Mouse (Mus musculus) WW6 (cell line): ENCODE measurements at regions not wholly inside any gene's neighbourhood (a gene's known extent, or its start where the extent isn't known, plus 50 kb on each side); places are given as distances from the start of the nearest gene placed in this dataset.

Experiments
- DNase-seq: peaks from one replicate; pipeline ENCODE4 v3.0.0-alpha.2; 2013; ENCODE audit warnings: low read depth, low spot score

DNA sequence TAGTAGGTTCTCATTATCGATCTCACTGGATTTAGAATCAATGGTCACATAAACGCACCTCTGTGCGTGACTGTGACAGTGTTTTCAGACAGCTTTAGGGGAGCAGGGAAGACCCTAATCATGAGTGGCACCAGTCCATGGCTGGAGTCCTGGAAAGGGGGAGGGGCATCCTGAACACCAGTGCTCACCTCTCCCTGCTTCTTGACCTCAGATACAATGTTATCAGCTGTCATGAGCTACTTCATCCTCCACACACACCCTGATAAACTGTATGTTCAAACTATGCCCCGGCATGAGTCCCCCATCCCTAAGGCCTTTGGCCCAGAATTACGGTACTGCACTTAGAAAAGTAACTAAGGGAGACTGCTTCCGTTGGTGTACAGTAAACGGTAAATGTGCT is 272.2 kb upstream of the Spred2 start:
- DNase-seq: no peak

GRCm38 (mm10) chr11:19659511-19659910 is 264.7 kb upstream of the Spred2 start:
- DNase-seq: no peak

DNA sequence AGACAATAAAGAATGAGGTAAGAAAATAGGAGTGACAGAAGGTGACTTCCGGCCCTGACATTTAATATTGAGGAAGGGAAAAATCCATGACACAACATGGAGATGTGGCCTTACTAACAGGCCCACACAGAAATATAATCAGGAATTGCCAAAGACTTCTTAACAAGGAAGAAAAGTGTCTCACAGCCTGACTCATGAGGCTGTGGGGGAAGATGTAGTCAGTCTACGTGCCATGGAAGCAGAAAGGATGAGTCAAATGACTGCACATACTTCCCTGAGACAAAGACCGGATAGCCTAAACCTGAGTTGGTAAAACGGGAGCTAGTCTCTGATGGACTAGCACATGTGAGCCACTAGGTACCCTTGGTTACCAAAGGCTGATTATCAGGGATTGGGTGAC is 257.4 kb upstream of the Spred2 start:
- DNase-seq: no peak

DNA sequence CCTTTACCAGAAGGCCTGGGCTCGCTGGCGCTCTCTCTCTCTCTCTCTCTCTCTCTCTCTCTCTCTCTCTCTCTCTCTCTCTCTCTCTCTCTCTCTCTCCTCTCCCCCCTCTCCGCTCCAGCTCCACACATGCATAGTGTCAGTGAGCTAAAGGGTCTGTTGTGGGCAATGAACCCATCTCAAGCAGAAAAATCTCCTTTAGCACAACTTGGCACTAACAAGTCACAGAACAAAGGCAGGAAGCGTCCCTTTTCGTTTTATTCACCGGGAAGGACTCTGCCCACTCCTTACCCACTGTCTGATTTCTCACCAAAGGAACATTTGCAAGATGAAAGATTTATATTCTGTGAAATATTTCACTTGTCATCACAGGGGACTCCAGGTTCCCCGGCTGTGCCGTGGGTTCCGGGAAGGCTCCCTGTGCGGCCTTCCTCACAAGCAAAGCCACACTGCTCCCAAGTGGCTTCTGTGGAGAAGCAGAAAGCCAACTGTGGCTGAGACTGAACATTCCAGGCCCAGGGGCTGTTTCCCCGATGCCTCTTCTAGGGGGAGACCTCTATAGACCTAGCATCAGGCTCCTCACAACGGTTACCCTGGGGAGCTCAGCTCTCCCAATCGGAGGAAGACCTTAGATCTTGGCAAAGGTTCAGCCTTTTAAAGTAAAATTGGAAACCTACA is 253.2 kb upstream of the Spred2 start:
- DNase-seq: no peak

DNA sequence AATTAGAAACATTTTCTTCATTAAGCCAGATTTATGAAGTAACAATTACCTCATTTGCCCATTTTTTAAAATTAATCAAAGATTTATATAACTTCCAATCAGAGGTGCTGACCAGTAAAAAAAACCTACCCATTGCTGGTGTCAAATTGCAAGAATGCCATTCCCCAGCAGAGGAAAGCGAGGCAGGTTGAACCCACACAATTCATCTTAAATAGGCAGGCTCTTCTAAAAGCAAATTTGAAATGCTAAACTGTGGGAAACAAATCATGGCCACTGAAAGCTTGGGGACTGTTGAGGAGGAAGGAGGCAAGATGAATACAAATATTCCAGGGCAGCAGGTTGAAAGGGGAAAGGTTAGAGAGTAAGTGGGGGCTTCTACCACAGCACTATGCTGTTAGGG is 251.2 kb upstream of the Spred2 start:
- no peak for DNase-seq

DNA sequence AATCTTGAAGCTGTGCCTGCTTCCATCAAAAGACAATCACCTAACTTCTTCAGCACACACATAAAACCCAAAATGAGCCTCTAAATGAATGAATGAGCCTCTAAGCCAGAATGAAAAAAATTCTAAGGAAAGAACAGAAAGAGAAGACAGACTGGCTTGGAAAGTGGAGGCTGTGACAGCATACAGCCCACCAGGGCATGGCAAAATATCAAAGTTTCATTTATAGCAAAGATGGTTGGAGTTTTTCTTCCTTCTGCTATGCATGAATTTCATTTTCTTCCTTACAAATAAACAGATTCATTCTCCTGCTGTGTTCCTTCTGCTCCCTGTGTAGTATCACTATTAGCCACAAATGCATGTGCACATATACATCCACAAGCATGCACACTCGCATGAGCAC is 247.7 kb upstream of the Spred2 start:
- no peak for DNase-seq

DNA sequence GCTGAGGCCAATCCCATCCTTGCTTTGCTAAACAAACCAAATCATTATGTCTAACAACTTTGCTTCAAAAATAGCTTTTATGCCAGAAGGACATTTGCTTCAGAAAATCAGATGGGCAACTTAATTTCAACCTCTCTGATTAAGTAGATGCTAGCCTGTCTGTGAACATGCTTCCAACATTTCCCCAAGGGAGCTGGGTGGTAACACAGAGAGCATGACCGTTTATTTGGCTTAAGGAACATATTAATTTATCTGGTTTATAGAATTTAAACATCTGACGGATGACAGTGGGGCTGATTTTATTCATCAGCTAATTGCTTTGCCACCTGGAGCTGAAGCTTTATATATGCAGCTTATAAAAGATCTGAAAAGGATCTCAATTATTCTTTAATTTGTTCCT is 245.1 kb upstream of the Spred2 start:
- no peak for DNase-seq

DNA sequence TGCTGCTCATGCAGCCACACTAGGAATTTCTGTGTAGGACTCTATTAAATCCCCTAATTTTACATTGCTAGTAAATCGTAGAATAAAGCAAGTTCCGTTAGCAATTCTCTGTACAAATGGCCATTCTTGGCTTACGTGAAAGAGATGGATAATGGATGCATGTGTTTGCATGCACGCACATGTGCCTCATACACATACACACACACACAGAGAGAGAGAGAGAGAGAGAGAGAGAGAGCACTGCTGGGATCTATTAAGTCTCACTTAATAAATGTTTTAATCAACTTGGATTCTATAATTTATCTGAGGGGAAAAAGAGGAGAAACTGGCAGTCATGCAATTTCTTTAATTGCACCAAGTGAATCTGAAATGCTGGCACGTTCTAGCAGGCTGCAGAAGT is 244.5 kb upstream of the Spred2 start:
- DNase-seq: no peak

DNA sequence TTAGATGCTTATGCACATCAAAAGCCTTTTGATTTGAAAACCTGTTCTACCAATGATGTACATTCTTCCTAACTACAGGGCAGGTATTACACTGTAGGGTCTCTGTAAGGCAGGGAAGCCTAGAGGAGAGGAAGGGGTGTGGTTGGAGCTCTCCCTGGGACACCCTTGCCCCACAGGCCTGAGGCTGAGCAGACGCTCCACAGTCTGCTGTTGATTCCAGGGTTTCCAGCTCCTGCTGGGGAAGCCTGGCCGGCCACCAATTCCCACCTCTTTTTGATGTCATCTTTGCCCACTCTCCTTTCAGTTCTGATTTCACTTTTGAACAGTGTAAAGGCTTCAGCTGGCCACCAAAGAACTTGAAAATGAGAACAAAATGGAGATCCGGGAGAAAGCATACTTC is 223.0 kb upstream of the Spred2 start:
- no peak for DNase-seq

DNA sequence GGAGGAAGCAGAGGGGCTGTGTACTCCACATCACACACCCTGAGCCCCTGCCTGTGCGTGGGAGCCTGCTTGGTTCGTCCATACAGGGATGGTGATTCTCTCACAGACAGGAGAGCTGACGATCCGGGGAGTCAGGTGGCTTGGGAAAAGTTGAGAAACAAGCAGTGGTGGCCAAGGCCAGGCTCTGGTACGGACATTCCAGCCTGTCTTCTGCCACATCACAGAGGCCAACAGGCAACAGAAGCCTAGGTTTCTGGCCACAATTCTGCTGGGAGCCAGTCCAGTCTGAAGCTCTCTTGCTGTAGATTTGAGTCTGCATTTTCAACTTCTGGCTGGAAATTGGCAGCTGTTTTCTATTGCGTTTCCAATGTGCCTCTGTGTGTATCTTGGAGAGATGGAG is 215.4 kb upstream of the Spred2 start:
- no peak for DNase-seq

- DNase-seq: no peak
Observed at GRCm38 (mm10) chr11:19709337-19709736, 214.8 kb upstream of the Spred2 start.

DNA sequence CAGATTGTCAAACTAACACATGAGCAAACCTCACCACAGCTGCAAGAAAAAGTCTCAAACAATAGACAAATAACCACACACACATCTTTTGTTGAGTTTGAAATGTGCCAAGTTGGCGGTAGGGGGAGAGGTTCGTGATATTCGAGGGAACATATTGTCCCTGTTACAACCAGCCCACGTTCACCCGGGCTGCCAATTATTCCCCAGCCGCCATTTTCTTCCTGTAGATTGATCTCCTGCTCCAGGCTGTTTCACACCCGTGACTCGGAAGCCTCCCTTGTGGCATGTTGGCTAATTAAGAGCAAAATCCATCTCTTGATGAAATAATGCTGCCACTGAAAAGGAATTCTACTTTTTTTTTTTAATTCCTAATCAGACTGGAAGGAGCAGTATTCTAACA is 211.1 kb upstream of the Spred2 start:
- no peak for DNase-seq

GRCm38 (mm10) chr11:19713597-19713996 is 210.6 kb upstream of the Spred2 start:
- no peak for DNase-seq

GRCm38 (mm10) chr11:19714211-19714610 is 210.0 kb upstream of the Spred2 start:
- DNase-seq: no peak

DNA sequence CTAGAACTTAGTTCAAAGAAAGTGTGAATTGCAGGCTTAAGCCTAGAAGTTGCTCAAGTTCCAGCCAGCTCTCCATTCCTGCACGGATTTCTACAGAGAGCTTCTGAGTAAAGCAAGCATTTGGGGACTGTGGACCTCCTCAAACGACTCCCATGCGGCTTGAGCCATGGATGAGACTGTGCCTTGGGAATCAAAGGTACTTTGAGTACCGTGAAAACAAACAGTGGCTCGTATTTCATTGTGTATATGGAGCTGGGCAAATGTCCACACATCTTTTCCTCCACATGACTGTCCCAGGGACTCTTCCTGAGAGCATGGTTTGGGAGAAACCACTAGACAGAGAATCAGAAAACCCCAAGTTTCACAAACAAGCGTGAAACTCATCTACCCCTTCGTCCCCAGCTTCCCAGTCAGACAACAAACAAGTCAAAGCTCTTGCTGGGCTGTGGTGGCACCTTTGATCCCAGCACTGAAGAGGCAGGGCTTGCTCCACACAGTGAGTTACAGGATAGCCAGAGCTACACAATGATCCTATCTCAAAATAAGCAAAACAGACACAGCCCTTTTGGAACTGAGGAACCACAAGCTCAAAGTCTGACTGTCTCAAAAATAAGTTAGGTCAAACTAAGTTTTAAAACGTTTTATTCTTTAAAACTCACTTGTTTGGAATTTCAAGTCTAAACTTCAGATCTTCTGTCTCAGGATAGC is 209.1 kb upstream of the Spred2 start:
- DNase-seq: no peak

DNA sequence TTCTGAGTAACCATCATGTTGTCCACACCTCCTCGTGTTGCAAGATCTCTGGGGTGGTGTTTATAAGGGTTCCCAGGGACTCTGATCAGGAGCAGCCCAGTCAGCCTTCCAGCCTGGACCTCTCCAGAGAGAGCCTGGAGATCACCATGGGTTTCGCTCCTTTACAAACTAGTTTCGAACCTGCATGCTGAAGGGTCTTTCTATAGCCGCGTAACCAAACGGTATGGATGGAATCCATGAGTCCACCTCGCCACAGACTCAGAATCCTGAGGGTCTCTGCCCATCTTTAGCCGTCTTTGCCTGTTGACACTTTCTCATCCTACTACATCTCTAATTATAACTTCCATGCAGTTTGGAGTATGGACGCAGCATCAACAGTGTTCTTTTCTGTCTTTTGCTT is 206.0 kb upstream of the Spred2 start:
- DNase-seq: no peak

GRCm38 (mm10) chr11:19729031-19729430 is 195.1 kb upstream of the Spred2 start:
- no peak for DNase-seq

GRCm38 (mm10) chr11:19730747-19731146 is 193.4 kb upstream of the Spred2 start:
- no peak for DNase-seq

GRCm38 (mm10) chr11:19736076-19736475 is 188.1 kb upstream of the Spred2 start:
- DNase-seq: no peak

DNA sequence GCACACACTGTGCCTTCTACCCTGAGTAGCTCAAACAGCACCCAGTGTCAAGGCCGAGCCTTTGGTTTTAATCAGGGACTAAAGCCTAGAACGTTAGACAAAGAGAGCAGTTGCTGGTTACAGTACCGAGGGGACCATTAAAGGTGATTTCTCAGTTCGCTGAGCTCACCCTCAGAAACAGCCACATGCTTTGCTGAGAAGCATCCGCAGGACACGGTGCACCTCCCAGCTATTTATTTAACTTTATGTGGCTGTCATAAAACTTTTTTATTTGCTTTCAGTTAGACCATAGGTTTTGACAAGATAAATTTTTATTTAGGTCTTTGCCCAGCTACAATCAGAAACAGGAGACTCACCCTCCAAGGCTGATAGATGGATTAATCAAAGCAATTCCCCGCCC is 187.2 kb upstream of the Spred2 start:
- no peak for DNase-seq

GRCm38 (mm10) chr11:19737331-19737730 is 186.8 kb upstream of the Spred2 start:
- DNase-seq: no peak

DNA sequence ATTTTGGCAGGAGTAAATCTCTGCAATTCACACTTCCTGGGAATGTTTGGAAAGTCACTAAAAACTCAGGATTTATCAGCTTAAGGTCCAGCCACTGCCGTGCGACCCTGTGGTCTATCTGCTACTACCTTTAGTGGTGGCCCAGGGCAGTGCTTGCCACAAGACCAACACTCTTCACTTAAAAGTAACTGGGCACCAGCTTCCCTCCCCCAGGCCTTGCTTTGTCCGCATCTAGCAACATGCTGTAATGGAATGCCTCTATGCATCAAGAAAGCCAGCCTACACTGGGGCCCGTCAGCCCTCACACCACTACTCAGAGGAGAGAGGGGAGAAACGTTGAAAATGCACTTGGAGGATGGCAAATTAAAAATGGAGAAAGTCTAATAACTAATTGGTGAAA is 186.4 kb upstream of the Spred2 start:
- DNase-seq: no peak

DNA sequence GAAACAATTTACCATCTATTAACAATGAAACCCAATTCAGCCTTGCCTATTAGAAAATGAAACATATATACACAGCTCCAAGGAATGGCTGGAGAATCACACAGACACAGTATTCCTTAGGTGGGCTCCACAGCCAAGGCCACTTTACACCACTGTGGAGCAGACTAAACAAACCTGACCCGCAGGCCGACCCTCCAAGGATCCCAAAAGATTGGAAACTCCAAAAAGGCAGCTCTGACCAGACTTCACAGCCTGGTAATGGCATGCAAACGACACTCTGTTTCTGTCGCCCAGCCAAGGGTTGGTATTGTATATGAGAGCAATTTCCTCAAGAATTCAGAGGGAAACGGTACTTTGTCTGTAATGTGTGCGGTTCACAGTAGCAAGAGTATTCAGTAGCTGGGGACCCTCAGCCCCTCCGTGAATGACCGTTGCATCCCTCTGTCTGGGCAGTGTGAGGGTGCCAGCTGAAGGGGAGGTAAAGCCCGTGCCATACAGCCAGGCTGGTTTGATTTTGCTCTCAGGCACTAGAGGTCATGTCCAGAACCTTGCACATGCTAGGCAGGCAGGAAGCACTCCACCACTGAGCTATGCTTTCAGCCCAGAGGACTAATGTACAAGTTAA is 184.5 kb upstream of the Spred2 start:
- no peak for DNase-seq
